Mouse (Mus musculus) hindbrain, embryonic 14.5 days (tissue): Measurements from ENCODE around the gene Map2k6. TPM values are rescaled to one million over a fixed set of nuclear protein-coding genes. Genes with fewer than 3 reads are reported as not detected.

Experiments
- ATAC-seq: fragments of 200-750 bp; cut with Nextera tagmentation; 2 replicates; pipeline ENCODE4 v1.8.0; 2017; ENCODE audit warnings: moderate number of reproducible peaks, mild to moderate bottlenecking, moderate TSS enrichment, moderate library complexity; ENCODE audit not compliant: low FRiP score
- DNase-seq: peaks from one replicate; pipeline ENCODE4 v3.0.0-alpha.2; 2015; ENCODE audit warnings: low spot score
- H3K27ac ChIP-seq: fragments of 300-500 bp; sonication (generic); 2 replicates; pipeline ENCODE4 v1.5.1; 2014; ENCODE audit warnings: mild to moderate bottlenecking, moderate library complexity
- H3K27me3 ChIP-seq: fragments of 300-500 bp; sonication (generic); 2 replicates; pipeline ENCODE4 v1.6.1; 2014; ENCODE audit warnings: mild to moderate bottlenecking, low read length, mixed read lengths; ENCODE audit not compliant: control insufficient read depth, insufficient read depth
- H3K36me3 ChIP-seq: fragments of 300-500 bp; sonication (generic); replicated peaks from 2 replicates; pipeline ENCODE4 v1.6.1; 2014; ENCODE audit not compliant: control insufficient read depth, insufficient read depth
- H3K4me1 ChIP-seq: fragments of 300-500 bp; sonication (generic); replicated peaks from 2 replicates; pipeline ENCODE4 v1.6.1; 2014; ENCODE audit warnings: antibody characterized with exemption, low read length, mixed read lengths; ENCODE audit not compliant: control insufficient read depth, insufficient read depth
- H3K4me2 ChIP-seq: fragments of 300-500 bp; sonication (generic); replicated peaks from 2 replicates; pipeline ENCODE4 v1.6.1; 2014; ENCODE audit warnings: mild to moderate bottlenecking, moderate library complexity
- H3K4me3 ChIP-seq: fragments of 300-500 bp; sonication (generic); replicated peaks from 2 replicates; pipeline ENCODE4 v1.5.1; 2014; ENCODE audit warnings: mild to moderate bottlenecking, low read length
- H3K9ac ChIP-seq: fragments of 300-500 bp; sonication (generic); 2 replicates; pipeline ENCODE4 v1.6.1; 2014
- H3K9me3 ChIP-seq: fragments of 300-500 bp; sonication (generic); 2 replicates; pipeline ENCODE4 v1.6.1; 2016; ENCODE audit warnings: low read length; ENCODE audit not compliant: control insufficient read depth
- WGBS: fragments of 180-500 bp; shearing (Covaris S2); extraction: QIAGEN DNeasy Blood & Tissue Kit; methylation state at CpG from one replicate; pipeline ENCODE4 v1.1.7; 2014; 5-methylcytosine and 5-hydroxymethylcytosine counted together
- polyA plus RNA-seq: library from polyadenylated mRNA; unstranded; fragments of >200 nt; fragmentation: Nextera tagmentation; extraction: Ambion mirVana; gene quantifications from 2 replicates; pipeline ENCODE4 v1.2.1, GENCODE M21; 2014

Gene Map2k6
- polyA plus RNA-seq, 1 experiment from 2014 or later = 28.3 TPM

DNA sequence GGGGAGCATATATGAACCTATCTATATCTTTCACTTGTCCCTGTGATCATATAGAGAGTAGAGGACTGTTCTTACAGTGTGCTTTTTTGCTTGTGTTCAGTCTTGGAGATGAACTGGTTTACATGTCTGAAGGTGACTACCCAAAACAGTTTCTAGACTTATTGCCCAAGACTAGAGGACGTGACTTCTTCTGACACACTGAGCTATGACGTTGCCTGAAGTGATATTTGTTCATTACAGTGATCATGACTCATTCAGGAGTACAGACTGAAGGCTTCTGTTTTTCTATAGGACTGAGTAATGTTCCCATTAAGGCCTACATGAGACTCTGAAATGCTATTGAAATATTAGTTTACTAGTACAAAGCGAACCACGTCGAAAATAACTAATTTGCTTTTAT, 73.2 kb downstream of the Map2k6 start:
- H3K4me1 ChIP-seq = peaks cover 4% of the 10 kb centered on the region; the same call in 1 of the 2 replicates
- 86% methylated on average over 5 of the region's 5 CpGs for WGBS
- no peak overlapping the region for H3K4me2 ChIP-seq
- H3K9ac ChIP-seq = no peak overlapping the region
- H3K4me3 ChIP-seq = no peak overlapping the region
- no peaks in the 10 kb centered on the region for H3K9me3 ChIP-seq
- no peak overlapping the region for H3K27ac ChIP-seq
- no peak for DNase-seq
- H3K36me3 ChIP-seq = no peaks in the 10 kb centered on the region
- ATAC-seq = no peak
- no peaks in the 10 kb centered on the region for H3K27me3 ChIP-seq

GRCm38 (mm10) chr11:110473495-110473894, 74.6 kb downstream of the Map2k6 start:
- Histone ChIP-seq H3K4me3 (no peak overlapping the region), H3K4me2 (no peak overlapping the region), H3K27ac (no peak overlapping the region), H3K36me3 (no peaks in the 10 kb centered on the region), H3K27me3 (no peaks in the 10 kb centered on the region), H3K4me1 (peaks cover 15% of the 10 kb centered on the region), H3K9me3 (no peaks in the 10 kb centered on the region), H3K9ac (no peak overlapping the region)
- WGBS = 96% methylated on average over 16 of the region's 16 CpGs
- no peak for ATAC-seq
- DNase-seq = no peak

DNA sequence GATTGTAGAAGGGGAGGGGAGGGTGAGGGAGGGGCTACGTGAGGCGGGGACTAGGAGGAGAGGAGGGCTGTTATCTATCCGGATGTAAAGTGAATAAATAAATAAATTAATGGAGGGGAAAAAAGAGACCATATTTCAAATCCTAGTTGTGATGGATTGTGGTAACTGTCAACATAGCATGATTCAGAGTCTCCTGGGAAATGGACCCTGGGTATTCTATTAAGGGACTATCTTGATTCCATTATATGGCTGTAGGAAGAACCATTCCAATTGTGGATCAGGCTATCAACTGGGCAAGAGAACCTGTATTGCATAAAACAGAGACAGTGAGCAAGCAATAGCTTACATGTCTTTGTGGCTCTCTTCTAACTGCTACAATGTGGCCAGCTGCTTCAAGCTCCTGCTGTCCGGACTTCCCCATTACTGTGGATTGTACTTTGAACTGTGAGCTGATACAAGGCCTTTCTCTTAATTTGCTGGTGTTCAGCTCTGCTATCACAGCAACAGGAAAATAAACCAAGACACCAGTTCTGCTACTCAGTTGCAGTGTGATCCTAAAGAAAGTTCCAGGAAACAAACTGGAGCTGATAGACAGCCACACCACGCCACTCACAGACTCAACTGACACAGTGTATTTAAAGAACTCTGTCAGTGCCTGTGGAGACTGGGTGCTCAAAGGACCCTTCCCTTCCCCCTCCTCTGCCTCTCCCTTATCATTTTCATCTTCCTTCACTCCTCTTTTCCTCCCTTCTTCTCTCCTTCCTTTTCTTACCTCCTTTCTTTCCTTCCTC, 77.6 kb downstream of the Map2k6 start:
- Histone ChIP-seq H3K36me3 (no peaks in the 10 kb centered on the region), H3K4me3 (no peak overlapping the region), H3K27me3 (no peaks in the 10 kb centered on the region), H3K4me2 (no peak overlapping the region), H3K27ac (no peak overlapping the region), H3K9me3 (no peaks in the 10 kb centered on the region), H3K4me1 (peaks cover 31% of the 10 kb centered on the region), H3K9ac (no peak overlapping the region)
- 45% methylated on average over 5 of the region's 5 CpGs for WGBS
- ATAC-seq (no peak), DNase-seq (no peak)

DNA sequence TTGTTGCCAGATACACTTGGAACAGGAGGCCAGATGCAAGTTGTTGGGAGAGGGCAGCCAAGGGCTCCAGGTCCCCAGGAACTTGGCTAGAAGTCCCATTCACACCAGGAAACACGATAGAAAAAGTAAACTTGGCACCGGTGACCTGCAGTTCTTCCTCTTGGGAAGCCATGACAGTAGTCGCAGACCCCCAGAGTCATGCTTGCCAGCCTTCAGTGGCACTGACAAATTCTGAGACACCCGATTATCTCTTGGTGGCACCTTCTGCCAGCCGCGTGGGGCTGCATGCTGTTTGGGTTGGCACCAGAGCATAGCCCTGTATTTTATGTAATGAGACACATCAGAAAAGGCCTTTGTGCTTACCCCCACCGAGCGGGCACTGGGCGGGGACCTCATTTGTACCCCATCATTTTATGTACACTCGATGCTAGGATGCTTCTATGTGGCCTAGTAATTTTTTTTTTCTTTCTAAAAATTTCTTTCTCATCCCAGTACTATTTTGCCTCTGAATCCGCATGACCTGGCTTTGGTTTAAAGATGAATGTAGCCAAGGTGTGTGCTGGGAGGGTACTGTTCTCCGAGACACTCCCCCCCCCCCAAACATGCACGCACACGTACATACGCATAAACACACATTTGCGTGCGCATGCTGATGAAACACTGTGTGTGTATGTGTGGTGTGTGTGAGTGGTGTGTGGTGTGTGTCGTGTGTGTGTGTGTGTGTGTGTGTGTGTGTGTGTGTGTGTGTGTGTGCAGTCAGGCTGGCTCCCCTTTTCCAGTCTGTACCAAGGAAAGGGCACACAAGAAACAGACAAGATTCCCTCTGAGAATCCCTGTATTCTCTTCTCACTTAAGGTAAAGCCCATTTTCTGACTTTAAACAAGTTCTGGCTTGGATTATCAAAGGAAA, 79.3 kb downstream of the Map2k6 start:
- WGBS = 27% methylated on average over 18 of the region's 18 CpGs
- Histone ChIP-seq H3K9ac (0 out of 2 replicates have a peak overlapping the region, but pooled peaks have one; percentile 4), H3K27ac (peak overlapping the region; percentile 45)

DNA sequence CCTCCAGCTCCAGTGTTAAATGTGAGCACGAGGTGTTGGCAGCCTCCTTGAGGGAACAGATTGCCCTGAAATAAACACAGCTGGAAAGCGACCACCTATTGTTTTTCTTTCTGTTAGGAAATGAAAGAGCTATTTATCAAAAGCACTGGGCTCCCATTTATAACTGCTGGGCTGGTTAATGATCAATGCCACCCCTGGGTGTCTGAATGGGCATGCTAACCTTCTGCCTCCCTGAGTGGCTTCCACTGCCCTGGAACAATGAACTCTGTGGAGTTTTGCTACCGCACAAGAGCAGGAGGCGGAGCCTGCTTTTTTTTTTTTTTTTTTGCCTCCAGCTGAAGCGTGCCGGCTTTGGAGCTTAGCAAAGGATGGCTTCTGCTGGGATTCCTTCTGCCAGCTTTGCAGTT, 80.1 kb downstream of the Map2k6 start:
- WGBS = under 1% methylated on average over 5 of the region's 6 CpGs
- Histone ChIP-seq H3K27ac (0 out of 2 replicates have a peak overlapping the region, but pooled peaks have one; percentile 52), H3K9me3 (no peaks in the 10 kb centered on the region), H3K4me2 (peak overlapping the region; percentile 47), H3K4me1 (peaks cover 31% of the 10 kb centered on the region), H3K36me3 (no peaks in the 10 kb centered on the region), H3K27me3 (0 out of 2 replicates have a peak, but pooled peaks cover 3% of the 10 kb centered on the region), H3K9ac (peak overlapping the region; percentile 3; the same call in 1 of the 2 replicates), H3K4me3 (peak overlapping the region; percentile 13)
- peak; percentile 85 for ATAC-seq
- peak; percentile 67 for DNase-seq

More for the DNA sequence above, 79.3 kb downstream of the Map2k6 start:
- Histone ChIP-seq H3K9me3 (no peaks in the 10 kb centered on the region), H3K36me3 (no peaks in the 10 kb centered on the region), H3K27me3 (0 out of 2 replicates have a peak, but pooled peaks cover 3% of the 10 kb centered on the region), H3K4me1 (peaks cover 31% of the 10 kb centered on the region), H3K4me2 (peak overlapping the region; percentile 24), H3K4me3 (no peak overlapping the region)
- ATAC-seq (peak; percentile 58; the same call in 1 of the 2 replicates), DNase-seq (peak; percentile 33)

GRCm38 (mm10) chr11:110481406-110481805, 82.5 kb downstream of the Map2k6 start:
- no peak overlapping the region for H3K9ac ChIP-seq
- H3K27ac ChIP-seq = no peak overlapping the region
- H3K4me2 ChIP-seq = no peak overlapping the region; the same call in 1 of the 2 replicates
- H3K27me3 ChIP-seq = 0 out of 2 replicates have a peak, but pooled peaks cover 3% of the 10 kb centered on the region
- H3K4me3 ChIP-seq = no peak overlapping the region
- DNase-seq (no peak), ATAC-seq (no peak)
- no peaks in the 10 kb centered on the region for H3K36me3 ChIP-seq
- H3K9me3 ChIP-seq = no peaks in the 10 kb centered on the region
- H3K4me1 ChIP-seq = peaks cover 31% of the 10 kb centered on the region
- whole genome bisulfite sequencing = 44% methylated on average over 2 of the region's 2 CpGs

- no peaks in the 10 kb centered on the region for H3K36me3 ChIP-seq
- WGBS = 91% methylated on average over 8 of the region's 8 CpGs
- ATAC-seq = no peak
- H3K4me2 ChIP-seq = no peak overlapping the region
- H3K9ac ChIP-seq = no peak overlapping the region
- 0 out of 2 replicates have a peak, but pooled peaks cover 3% of the 10 kb centered on the region for H3K27me3 ChIP-seq
- no peak for DNase-seq
- no peak overlapping the region for H3K4me3 ChIP-seq
- peaks cover 27% of the 10 kb centered on the region for H3K4me1 ChIP-seq
- no peaks in the 10 kb centered on the region for H3K9me3 ChIP-seq
- no peak overlapping the region for H3K27ac ChIP-seq
Measured at GRCm38 (mm10) chr11:110482176-110482575, 83.3 kb downstream of the Map2k6 start.

- peaks cover 24% of the 10 kb centered on the region for H3K4me1 ChIP-seq
- ATAC-seq = no peak
Measured at GRCm38 (mm10) chr11:110482649-110483048, 83.7 kb downstream of the Map2k6 start.

GRCm38 (mm10) chr11:110483165-110483564, 84.2 kb downstream of the Map2k6 start:
- Histone ChIP-seq H3K9ac (no peak overlapping the region), H3K27ac (no peak overlapping the region), H3K4me1 (peaks cover 19% of the 10 kb centered on the region), H3K4me3 (no peak overlapping the region), H3K36me3 (no peaks in the 10 kb centered on the region), H3K27me3 (0 out of 2 replicates have a peak, but pooled peaks cover 3% of the 10 kb centered on the region), H3K9me3 (no peaks in the 10 kb centered on the region), H3K4me2 (no peak overlapping the region)
- WGBS = 24% methylated on average over 6 of the region's 6 CpGs
- peak; percentile 67 for DNase-seq
- no peak for ATAC-seq

More at GRCm38 (mm10) chr11:110482649-110483048, 83.7 kb downstream of the Map2k6 start:
- DNase-seq = no peak
- Histone ChIP-seq H3K27me3 (0 out of 2 replicates have a peak, but pooled peaks cover 3% of the 10 kb centered on the region), H3K9ac (no peak overlapping the region), H3K4me2 (no peak overlapping the region), H3K36me3 (no peaks in the 10 kb centered on the region), H3K27ac (no peak overlapping the region), H3K9me3 (no peaks in the 10 kb centered on the region), H3K4me3 (no peak overlapping the region)
- 88% methylated on average over 4 of the region's 4 CpGs for WGBS
